Mouse (Mus musculus) CD4-positive helper T cell, adult 2 months (primary cell): Measurements from ENCODE around the gene Col16a1.
A peak's percentile ranks its signal among the peaks of the same experiment; 100 is the strongest.

Experiments
- DNase-seq: peaks from one replicate; pipeline ENCODE4 v3.0.0-alpha.2; 2012; ENCODE audit warnings: low read depth, missing footprints, low spot score

The Col16a1 gene

GRCm38 (mm10) chr4:130047331-130048202 lies at the start of gene Col16a1:
Gene Col16a1, plus strand, starts transcription at chr4:130047840.
- DNase-seq = no peak

GRCm38 (mm10) chr4:129998124-129998523 lies 49.5 kb upstream of the Col16a1 start:
- no peak for DNase-seq

GRCm38 (mm10) chr4:130001710-130002109 lies 45.9 kb upstream of the Col16a1 start:
- DNase-seq = no peak

GRCm38 (mm10) chr4:130002157-130002556 lies 45.5 kb upstream of the Col16a1 start:
- no peak for DNase-seq

- DNase-seq = no peak
These were observed 42.0 kb upstream of the Col16a1 start for GRCm38 (mm10) chr4:130005593-130005992.

GRCm38 (mm10) chr4:130006533-130006932 lies 41.1 kb upstream of the Col16a1 start:
- DNase-seq = no peak

- DNase-seq = no peak
These were observed 38.6 kb upstream of the Col16a1 start for GRCm38 (mm10) chr4:130009043-130009442.

GRCm38 (mm10) chr4:130010723-130011122 lies 36.9 kb upstream of the Col16a1 start:
- DNase-seq = no peak

- DNase-seq = no peak
These were observed 35.4 kb upstream of the Col16a1 start for GRCm38 (mm10) chr4:130012234-130012633.

- DNase-seq = peak; percentile 24
These were observed 34.5 kb upstream of the Col16a1 start for GRCm38 (mm10) chr4:130013111-130013510.

GRCm38 (mm10) chr4:130016010-130016409 lies 31.6 kb upstream of the Col16a1 start:
- no peak for DNase-seq

- DNase-seq = no peak
These were observed 30.5 kb upstream of the Col16a1 start for GRCm38 (mm10) chr4:130017036-130017674.

- no peak for DNase-seq
These were observed 24.7 kb upstream of the Col16a1 start for GRCm38 (mm10) chr4:130022952-130023351.

- no peak for DNase-seq
These were observed 24.0 kb upstream of the Col16a1 start for GRCm38 (mm10) chr4:130023511-130024231.

GRCm38 (mm10) chr4:130025544-130025943 lies 22.1 kb upstream of the Col16a1 start:
- no peak for DNase-seq

- DNase-seq = no peak
These were observed 16.5 kb upstream of the Col16a1 start for GRCm38 (mm10) chr4:130031146-130031545.

- DNase-seq = no peak
These were observed 14.1 kb upstream of the Col16a1 start for GRCm38 (mm10) chr4:130033496-130033895.

- DNase-seq = peak; percentile 45
These were observed 11.5 kb upstream of the Col16a1 start for GRCm38 (mm10) chr4:130036112-130036511.

GRCm38 (mm10) chr4:130036573-130037401 lies 10.9 kb upstream of the Col16a1 start:
- DNase-seq = no peak

- no peak for DNase-seq
These were observed 8.3 kb upstream of the Col16a1 start for GRCm38 (mm10) chr4:130039351-130039750.

- no peak for DNase-seq
These were observed 6.6 kb upstream of the Col16a1 start for GRCm38 (mm10) chr4:130041076-130041475.
